Mouse (Mus musculus): Measurements from ENCODE around the gene Samsn1. TPM values are rescaled to one million over a fixed set of nuclear protein-coding genes. Genes with fewer than 3 reads are reported as not detected.
"Not testable (repeated sequence)": the region's sequence is repeated elsewhere in the genome, so short reads cannot be mapped to it uniquely, and the experiment has no call there.

The Samsn1 gene
- total RNA-seq, 2 experiments from 2014 or later = 1.6 to 1.7 TPM

GRCm38 (mm10) chr16:75837728-75838451 is 184.2 kb downstream of the Samsn1 start:
- intact Hi-C loops (cut with DNase I) = no loop called here
- DNase-seq (ENCODE audit: extremely low spot score in 1 of 2, low spot score in 2 of 2) = no peak

GRCm38 (mm10) chr16:75831390-75831789 is 190.7 kb downstream of the Samsn1 start:
- intact Hi-C loops (cut with DNase I) = no loop called here
- DNase-seq (ENCODE audit: extremely low spot score in 1 of 2, low spot score in 2 of 2) = no peak

DNA sequence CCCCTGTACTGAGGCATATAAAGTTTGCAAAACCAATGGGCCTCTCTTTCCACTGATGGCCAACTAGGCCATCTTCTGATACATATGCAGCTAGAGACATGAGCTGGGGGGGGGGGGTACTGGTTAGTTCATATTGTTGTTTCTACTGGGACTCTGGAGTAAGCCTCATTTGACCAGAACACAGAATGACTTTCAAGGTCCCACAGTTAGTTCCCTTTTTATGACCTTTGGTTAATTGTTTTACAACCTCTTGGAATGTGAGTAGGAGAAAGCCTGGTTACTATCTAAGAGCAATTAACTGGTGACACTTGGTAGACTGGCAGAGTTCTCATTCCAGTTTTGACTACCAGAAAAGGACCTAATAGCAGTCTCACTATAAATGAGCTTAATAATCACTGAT is 195.1 kb downstream of the Samsn1 start:
- intact Hi-C loops (cut with DNase I); DNase-seq (ENCODE audit: extremely low spot score in 1 of 2, low spot score in 2 of 2): not testable (repeated sequence)

GRCm38 (mm10) chr16:75826498-75826897 is 195.6 kb downstream of the Samsn1 start:
- intact Hi-C loops (cut with DNase I) = no loop called here
- DNase-seq (ENCODE audit: extremely low spot score in 1 of 2, low spot score in 2 of 2) = no peak

DNA sequence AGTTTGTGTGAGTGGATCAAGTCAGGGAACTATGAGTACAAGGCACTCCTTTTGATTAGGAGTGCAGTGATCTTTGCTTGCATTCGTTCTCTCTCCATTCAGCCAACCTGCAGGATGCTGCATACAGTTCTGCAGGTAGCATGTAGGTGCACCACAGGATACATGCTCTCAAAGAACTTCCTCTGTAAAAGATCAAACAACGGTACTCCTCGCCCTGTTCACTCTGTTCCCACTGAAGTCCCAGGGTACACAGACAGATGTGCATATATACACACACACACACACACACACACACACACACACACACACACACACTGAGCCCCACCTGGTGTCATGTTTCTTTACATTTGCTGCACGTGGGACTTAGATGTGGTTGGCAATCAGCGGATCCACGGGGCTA is 198.9 kb downstream of the Samsn1 start:
- intact Hi-C loops (cut with DNase I) = no loop called here
- no peak for DNase-seq (ENCODE audit: extremely low spot score in 1 of 2, low spot score in 2 of 2)

DNA sequence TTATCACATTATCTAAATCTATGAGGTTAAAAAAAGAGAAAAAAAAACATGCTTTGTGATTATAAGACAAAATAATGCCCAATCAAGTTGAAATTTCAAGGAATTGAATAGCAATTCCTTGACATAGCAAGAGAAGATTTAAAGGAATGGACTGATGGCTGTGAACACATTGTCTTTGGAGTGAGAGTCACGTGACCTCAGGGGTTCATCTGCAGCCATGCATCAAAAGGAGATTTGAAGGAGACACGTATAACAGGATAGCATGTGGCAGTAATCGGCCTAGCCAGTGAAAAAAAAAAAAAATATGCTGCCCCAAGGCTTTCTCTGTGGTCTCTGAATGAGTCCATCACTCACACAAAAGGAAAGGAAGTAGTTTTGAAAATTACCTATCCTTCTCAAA is 201.1 kb downstream of the Samsn1 start:
- no peak for DNase-seq (ENCODE audit: extremely low spot score in 1 of 2, low spot score in 2 of 2)
- intact Hi-C loops (cut with DNase I) = no loop called here
